Mouse (Mus musculus) B cell, adult 67 days (primary cell): ENCODE results near the gene Dnajc5. TPM values are rescaled to one million over a fixed set of nuclear protein-coding genes. Genes with fewer than 3 reads are reported as not detected.

Experiments
- total RNA-seq, 2 experiments: library from RNA; stranded (reverse); gene quantifications; 4 replicates each; pipeline ENCODE4 v1.2.4; 2023

Gene Dnajc5
- total RNA-seq, result 100 to 1,000 TPM; 134 to 138 TPM

DNA sequence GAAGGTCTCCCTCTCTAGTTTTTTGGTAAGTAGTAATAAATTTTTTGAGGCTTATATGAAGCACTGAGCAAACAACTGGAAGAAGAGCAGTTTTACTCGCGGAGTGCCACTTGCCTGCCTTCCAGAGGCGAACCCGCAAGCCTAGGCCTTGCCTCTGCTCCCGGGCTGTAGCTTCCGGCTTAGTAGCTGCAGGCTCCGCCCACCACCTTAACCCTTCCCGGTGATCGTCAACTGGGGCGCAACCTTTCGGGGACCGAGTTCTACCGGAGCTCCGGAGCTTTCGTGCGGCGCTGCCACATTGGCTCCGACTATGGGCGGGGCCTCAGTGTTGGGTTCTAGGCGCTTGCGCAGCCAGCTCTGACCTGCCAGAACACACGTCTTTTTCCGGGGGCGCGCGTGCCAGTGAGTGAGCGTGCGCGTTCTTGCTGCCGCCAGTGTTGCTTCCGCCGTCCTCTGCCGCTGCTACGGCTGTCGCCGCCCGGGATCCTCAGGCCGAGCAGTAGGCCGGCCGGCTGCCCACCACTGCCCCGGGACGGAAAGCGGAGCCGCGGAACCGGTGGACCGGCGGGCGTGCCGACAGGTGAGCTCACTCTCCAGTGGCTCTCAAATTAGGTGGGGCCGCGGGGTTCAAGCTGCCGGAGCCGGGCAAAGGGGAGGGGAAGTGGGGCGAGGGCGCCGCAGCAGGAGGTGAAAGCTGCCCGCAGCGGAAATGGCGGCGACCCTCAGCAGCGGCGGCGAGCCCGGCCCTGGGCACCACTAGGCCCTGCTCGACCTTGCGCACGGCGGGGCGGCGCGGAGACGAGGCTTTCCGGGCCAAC lies at the start of gene Dnajc5:
Dnajc5 (plus strand) TSS at position 368 of the 818 bp plus-strand sequence.

DNA sequence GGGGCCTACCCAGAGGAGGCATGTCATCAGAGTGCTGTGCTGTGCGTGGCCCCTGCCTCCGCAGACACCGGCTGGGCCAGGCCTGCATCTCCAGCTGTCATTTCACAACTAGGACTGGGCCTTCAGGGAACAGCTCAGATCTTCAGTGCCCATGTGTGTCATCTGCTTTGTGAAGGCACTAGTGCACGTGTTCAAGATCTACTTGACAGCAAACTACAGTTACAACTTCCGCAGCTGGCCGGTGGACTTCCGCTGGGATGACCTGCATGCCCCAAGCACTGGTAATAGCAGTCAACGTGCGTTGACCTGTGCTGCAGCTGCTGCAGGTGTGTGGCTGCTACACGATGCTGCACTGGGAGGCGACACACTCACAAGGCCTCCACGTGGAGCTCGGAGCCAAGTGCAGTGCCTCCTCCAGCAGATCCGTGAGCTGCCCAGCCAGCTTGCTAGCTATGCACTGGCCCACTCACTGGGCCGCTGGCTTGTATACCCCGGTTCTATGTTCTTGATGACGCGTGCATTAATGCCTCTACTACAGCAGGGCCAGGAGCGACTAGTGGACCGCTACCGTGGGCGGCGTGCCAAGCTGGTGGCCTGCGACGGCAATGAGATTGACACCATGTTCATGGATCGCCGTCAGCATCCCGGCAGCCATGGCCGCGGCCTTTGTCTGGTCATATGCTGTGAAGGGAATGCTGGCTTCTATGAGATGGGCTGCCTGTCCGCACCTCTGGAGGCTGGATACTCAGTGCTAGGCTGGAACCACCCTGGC lies 26.9 kb upstream of the Dnajc5 start, which contains the start of gene Abhd16b:
Abhd16b (plus strand) TSS at position 51 of the 772 bp plus-strand sequence.

DNA sequence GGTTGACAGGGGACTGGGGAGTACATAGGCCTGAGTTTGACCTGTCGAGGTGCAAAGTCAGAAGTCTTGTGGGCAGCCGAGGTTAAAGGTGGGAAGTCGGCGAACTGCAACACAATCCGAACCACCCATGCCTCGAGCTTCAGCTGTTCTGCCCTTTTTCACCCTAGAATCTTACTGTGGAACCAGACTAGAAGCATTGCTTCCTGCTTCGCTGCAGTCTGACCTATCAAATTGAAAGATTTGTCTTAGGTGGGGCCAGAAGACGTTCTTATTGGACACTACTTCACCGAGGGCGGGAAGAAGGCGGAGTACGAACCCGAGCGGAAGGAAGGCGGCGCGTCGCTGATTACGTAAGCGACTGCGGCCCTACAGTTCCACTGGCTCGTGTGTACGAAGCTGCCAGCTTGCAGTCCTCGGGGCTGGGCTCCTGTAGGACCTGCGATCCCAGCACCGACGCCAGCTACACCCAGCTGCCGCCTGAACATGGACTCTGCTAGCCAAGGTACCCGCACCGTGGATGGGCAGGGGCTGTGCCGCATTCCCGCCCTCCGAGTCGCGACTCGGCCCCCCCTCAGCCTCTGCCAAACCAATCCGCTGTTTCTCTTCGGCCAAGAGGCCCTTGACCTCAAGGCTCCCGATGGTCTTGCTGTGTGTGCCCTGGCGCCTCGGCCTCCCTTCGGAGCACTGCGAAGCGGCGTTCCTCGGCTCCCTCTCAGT lies 23.3 kb upstream of the Dnajc5 start, which contains the start of gene Tpd52l2:
Tpd52l2 (plus strand) TSS at position 312 of the 717 bp plus-strand sequence.

DNA sequence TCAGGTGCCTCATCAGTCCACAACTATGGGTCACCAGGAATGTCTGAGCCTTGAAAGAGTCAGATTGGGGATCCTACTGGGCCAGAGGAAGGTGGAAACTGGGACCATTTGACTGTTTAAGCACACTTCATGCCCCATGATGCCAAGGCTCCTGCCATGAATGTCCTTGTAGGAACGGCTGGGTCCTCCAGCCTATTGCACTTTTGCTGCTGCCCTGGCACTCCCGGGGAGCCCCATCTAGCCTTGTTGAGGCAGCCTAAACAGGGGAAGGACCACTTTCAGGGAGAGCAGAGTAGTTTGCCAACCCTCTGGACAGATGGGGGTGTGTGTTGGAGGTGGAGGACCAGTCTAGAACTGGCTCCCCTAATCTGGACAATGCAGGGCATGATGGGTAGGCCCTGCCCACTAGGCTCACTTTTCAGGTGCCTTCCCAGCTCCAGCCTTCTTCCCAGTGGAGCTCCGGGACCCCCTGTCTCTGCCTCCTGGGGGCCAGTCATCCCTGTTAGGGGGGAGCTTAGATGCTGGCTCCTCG lies 64.2 kb downstream of the Dnajc5 start, which contains the start of gene Uckl1:
Uckl1 (minus strand) TSS at position 482 of the 532 bp plus-strand sequence.

DNA sequence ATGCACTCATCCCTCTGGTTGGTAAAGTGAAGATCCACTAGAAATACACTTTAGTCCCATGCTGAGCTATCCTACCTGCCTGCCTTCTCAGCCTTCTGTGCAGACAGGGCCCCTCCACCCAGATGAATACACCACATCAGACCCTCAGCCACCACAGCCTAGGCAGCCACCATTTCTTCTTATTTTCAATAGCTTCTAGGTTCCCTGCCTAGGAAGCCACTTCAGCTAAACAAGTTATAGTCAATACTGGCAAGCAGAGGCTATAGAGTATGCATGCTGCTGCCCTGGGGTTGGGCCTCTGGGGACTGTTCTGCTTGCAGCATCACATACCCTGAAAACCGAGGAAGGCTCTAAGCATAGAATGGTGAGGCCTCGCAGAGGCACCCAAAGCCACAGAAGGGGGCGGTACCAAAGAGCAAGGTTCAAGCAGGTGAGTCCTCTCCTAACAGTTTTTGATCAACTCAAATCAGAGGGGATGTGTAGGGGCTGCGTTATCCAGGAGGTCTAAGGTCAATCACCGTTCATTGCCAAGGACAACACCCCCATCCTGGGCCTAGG lies 71.3 kb downstream of the Dnajc5 start, which contains the start of gene Prpf6:
Prpf6 (plus strand) TSS at position 341 of the 558 bp plus-strand sequence.

DNA sequence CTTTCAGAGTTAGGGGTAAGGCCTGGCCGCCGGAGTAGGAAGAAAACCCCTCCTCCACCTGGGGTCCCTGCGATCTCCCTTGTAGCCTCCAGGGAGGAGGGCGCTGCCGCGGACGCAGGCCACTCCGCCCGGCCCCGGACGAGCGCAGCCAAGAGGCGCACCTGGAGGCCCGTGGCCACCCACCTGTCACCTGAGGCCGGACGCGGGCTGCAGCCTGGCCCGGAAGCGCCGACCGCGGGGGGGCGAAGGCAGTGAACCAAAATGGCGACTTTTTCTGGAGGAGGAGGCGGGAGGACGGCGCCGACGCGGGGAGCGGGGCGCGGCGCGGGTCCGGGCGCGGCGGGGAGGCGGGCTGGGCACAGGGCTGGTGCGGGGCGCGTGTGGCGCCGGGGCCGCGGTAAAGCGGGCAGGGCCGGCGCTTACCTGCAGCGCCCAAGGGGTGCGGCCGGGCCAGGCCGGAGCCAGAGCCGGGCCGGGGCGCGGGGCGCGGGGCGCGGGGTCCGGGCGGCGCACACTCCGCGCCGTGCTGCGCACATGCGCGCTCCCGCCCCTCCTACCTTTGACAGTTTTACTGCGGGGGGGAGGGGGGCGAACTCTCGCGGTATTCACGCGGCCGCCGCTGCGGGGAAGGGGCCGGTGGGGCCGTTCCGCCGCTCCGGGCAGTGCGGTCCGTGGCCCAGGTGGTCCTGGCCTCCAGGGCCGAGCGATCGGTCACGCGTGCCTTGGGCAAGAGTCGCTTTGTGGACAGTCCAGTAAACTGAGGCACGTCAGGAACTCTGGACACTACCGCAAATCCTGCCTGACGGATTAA lies 72.2 kb downstream of the Dnajc5 start, which contains the start of gene Zfp512b:
Zfp512b (minus strand) TSS at position 573 of the 811 bp plus-strand sequence.

DNA sequence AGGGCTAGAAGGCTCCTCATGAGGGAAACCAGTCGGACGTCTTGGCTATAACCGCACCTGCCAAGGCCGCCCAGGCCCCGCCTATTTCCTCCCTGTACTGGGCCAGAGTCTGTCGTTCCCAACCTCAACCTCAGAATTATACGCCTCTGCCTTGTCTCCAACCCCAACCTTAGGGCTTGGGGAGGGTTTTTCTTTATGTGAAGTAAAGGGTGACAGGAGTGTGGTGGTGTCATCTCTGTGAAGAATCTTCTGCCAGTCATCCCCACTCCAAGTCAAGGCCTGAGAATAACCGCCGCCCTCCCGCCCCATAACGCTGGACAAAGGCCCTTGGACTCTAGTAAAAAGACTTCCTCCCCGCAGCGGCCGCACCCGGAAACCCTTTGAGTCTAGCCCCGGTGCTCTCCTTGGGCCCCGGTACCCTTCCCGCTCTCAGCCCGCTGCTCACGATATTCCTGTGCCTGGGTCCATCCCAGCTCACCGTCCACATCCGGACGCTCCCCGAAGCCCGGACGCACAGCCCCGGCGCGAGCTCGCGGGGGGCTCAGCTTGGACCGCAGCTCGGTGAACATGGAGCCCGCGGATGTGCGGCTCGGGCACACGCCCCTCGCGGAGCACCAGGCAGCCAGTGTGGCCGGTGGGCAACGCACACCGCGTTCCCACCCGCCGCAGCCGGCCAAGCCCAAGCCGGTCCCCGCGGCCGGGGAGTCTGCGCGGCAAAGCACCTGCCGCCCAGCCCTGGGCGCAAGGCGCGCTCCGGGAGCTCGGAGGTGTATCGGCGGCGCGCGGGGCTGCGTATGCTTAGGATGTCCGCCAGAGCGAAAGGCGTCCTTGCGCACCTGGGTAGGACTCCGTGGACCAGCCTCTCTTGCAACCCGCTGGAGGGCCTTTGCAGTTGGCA lies 78.4 kb downstream of the Dnajc5 start, which contains the start of gene Samd10:
Samd10 (minus strand) TSS at position 759 of the 898 bp plus-strand sequence.

Other genes starting within 250 kb of the Dnajc5 start
- 10 to 100 TPM; 52.0 to 60.7 TPM for gene Gmeb2, start 232.4 kb upstream of the Dnajc5 start, total RNA-seq
- gene Stmn3, start 206.0 kb upstream of the Dnajc5 start, total RNA-seq, result not detected
- gene Rtel1, start 200.7 kb upstream of the Dnajc5 start, total RNA-seq, result 100 to 1,000 TPM; 109 to 136 TPM
- 10 to 100 TPM; 83.0 to 85.7 TPM for gene Zgpat, start 155.6 kb upstream of the Dnajc5 start, total RNA-seq
- 100 to 1,000 TPM in 1 of 2 experiments, 10 to 100 TPM in 1; 92.9 to 100 TPM for gene Arfrp1, start 155.1 kb upstream of the Dnajc5 start, total RNA-seq
- 10 to 100 TPM; 62.3 to 74.9 TPM for gene Lime1, start 140.4 kb upstream of the Dnajc5 start, total RNA-seq
- 1 to 10 TPM in 1 of 2 experiments, under 1 TPM in 1; 0.83 to 2.2 TPM for gene Zbtb46, start 61.1 kb upstream of the Dnajc5 start, total RNA-seq
- not detected for gene Abhd16b, start 27.3 kb upstream of the Dnajc5 start, total RNA-seq
- gene Tpd52l2, start 23.3 kb upstream of the Dnajc5 start, total RNA-seq, result 10 to 100 TPM; 83.2 to 83.7 TPM
- gene Uckl1, start 64.4 kb downstream of the Dnajc5 start, total RNA-seq, result 100 to 1,000 TPM; 186 to 229 TPM
- 10 to 100 TPM; 61.5 to 62.6 TPM for gene Prpf6, start 71.4 kb downstream of the Dnajc5 start, total RNA-seq
- gene Zfp512b, start 72.3 kb downstream of the Dnajc5 start, total RNA-seq, result 10 to 100 TPM; 31.8 to 51.8 TPM
- 10 to 100 TPM; 17.4 to 21.5 TPM for gene Samd10, start 78.7 kb downstream of the Dnajc5 start, total RNA-seq
- not detected for gene Gm29797, start 136.5 kb downstream of the Dnajc5 start, total RNA-seq
- under 1 TPM in 1 of 2 experiments, not detected in 1; 0.44 TPM for gene Sox18, start 151.2 kb downstream of the Dnajc5 start, total RNA-seq
- 10 to 100 TPM; 23.7 to 26.9 TPM for gene Tcea2, start 159.8 kb downstream of the Dnajc5 start, total RNA-seq
- 100 to 1,000 TPM; 203 to 209 TPM for gene Rgs19, start 173.5 kb downstream of the Dnajc5 start, total RNA-seq
- not detected for gene Lkaaear1, start 178.0 kb downstream of the Dnajc5 start, total RNA-seq
- 1 to 10 TPM in 1 of 2 experiments, under 1 TPM in 1; 0.24 to 1.2 TPM for gene Oprl1, start 194.5 kb downstream of the Dnajc5 start, total RNA-seq
- not detected for gene Myt1, start 242.8 kb downstream of the Dnajc5 start, total RNA-seq